Mouse (Mus musculus) bone marrow macrophage, adult 2 months (primary cell): ENCODE results near the gene Cdipt. TPM values are rescaled to one million over a fixed set of nuclear protein-coding genes. Genes with fewer than 3 reads are reported as not detected.

ENCODE experiments used
- H3K27ac ChIP-seq: 2 replicates; pipeline ENCODE4 v1.5.1; 2012; ENCODE audit warnings: low read depth, low read length; ENCODE audit not compliant: insufficient read depth
- H3K4me1 ChIP-seq: 2 replicates; pipeline ENCODE4 v1.6.1; 2012; ENCODE audit warnings: low read length; ENCODE audit not compliant: control insufficient read depth, insufficient read depth
- H3K4me3 ChIP-seq: 2 replicates; pipeline ENCODE4 v1.5.1; 2012; ENCODE audit warnings: mild to moderate bottlenecking, low read length, moderate library complexity; ENCODE audit not compliant: insufficient read depth
- CTCF ChIP-seq: IDR thresholded peaks from 2 replicates; pipeline ENCODE4 v1.5.1; 2012; ENCODE audit warnings: low read depth, mild to moderate bottlenecking, low read length, moderate library complexity
- POLR2A ChIP-seq: IDR thresholded peaks from 2 replicates; pipeline ENCODE4 v1.6.1; 2012; ENCODE audit warnings: mild to moderate bottlenecking, low read depth, low read length, borderline replicate concordance
- polyA plus RNA-seq: library from polyadenylated mRNA; stranded (reverse); fragments of >200 nt; gene quantifications from 2 replicates; pipeline ENCODE4 v1.2.4, GENCODE M21; 2012; ENCODE audit not compliant: missing spikeins, insufficient read depth, insufficient read length

Cdipt gene
- polyA plus RNA-seq, 1 experiment: 112 TPM

- H3K4me3 ChIP-seq: no peak overlapping the region
- H3K4me1 ChIP-seq: peaks cover 67% of the 10 kb centered on the region
- H3K27ac ChIP-seq: no peak overlapping the region
- TF ChIP-seq POLR2A (no peak), CTCF (no peak)
Measured at GRCm38 (mm10) chr7:127012374-127012773, 36.7 kb downstream of the Cdipt start.

- Histone ChIP-seq H3K4me1 (peaks cover 62% of the 10 kb centered on the region), H3K27ac (no peak overlapping the region), H3K4me3 (peak overlapping the region; percentile 95)
- TF ChIP-seq CTCF (no peak), POLR2A (no peak)
Measured at GRCm38 (mm10) chr7:127012845-127013244, 37.1 kb downstream of the Cdipt start.

DNA sequence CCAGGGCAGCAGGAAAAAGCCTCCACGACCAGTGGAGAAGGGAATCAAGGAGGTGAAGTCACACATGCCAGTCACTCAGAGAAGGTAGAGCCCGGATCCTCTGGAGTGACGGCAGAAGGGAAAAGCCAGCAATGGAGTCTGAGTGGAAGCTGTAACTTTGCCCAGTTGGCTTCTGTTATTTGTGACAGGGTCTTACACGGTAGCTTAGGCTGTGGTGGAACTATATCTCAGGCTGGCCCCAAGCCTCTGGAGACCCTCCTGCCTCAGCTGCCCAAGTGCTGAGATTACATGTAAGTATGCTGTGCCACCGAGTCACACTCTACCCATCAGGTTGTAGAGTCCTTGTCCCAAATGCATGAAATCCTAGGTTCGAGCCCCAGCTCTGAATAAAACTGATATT, 37.7 kb downstream of the Cdipt start:
- H3K4me3 ChIP-seq: peak overlapping the region; percentile 95
- H3K27ac ChIP-seq: no peak overlapping the region
- TF ChIP-seq CTCF: no peak
- no peak for TF ChIP-seq POLR2A
- peaks cover 57% of the 10 kb centered on the region for H3K4me1 ChIP-seq

DNA sequence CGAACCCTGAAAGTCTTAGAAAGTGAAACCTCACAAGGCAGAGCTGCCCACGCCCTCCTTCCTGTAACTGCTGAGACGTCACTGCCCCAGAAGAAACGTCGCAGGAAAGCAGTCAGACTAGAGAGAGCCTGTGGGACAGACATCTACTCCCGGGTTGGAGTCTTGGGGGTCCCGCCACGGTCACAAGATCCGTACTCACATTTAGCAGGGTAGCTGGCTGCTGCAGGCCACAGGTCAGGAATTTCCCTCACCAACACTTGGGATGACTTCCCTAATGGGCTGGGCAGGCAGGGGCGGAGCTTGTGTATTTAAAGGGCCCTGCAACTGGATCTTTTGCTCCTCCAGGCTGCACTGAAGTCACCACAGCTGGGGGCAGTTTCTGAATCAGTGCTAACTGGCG, 38.6 kb downstream of the Cdipt start, which contains the start of gene Mvp:
TSS of gene Mvp (minus strand) at position 302 of the 400 bp plus-strand sequence.
- peak within 1 kb of the TSS; percentile 95 for H3K4me3 ChIP-seq
- H3K27ac ChIP-seq: peak within 1 kb of the TSS; percentile 83
- H3K4me1 ChIP-seq: peaks cover 49% of the 10 kb centered on the region
- TF ChIP-seq CTCF (no peak), POLR2A (no peak)

GRCm38 (mm10) chr7:127014993-127015392, 39.3 kb downstream of the Cdipt start:
- no peak overlapping the region for H3K27ac ChIP-seq
- H3K4me3 ChIP-seq: no peak overlapping the region
- H3K4me1 ChIP-seq: peaks cover 43% of the 10 kb centered on the region
- no peak for TF ChIP-seq POLR2A
- no peak for TF ChIP-seq CTCF

DNA sequence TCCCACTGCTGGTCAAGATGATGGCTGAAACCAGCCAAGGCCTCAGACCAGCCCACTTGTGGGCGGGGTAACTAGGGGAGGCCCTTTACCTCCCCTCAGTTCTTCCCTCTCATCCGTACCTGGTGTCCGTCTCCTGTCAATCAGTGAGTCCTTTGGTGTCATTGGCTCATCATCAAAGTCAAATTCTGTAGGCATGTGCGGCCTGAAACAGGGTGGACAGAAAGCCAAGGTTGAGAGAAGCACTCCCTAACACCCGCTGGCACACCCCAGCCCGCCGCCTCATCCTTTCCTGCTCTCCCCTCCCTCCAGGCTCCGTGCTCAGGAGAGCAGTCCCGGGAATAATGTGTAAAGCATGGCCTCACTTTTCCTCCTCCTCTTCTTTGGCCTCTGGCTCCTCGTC, 40.4 kb downstream of the Cdipt start:
- Histone ChIP-seq H3K27ac (peak overlapping the region; percentile 84), H3K4me1 (peaks cover 33% of the 10 kb centered on the region), H3K4me3 (peak overlapping the region; percentile 74)
- TF ChIP-seq CTCF: no peak
- no peak for TF ChIP-seq POLR2A

- Histone ChIP-seq H3K27ac (peak within 1 kb of the TSS; percentile 84), H3K4me3 (peak within 1 kb of the TSS; percentile 74), H3K4me1 (peaks cover 31% of the 10 kb centered on the region)
- TF ChIP-seq POLR2A (no peak), CTCF (no peak)
Measured at GRCm38 (mm10) chr7:127016481-127016485, 40.6 kb downstream of the Cdipt start, which contains the start of gene Pagr1b. TSS of gene Pagr1b (minus strand) at chr7:127016484.

- Histone ChIP-seq H3K27ac (peak overlapping the region; percentile 84), H3K4me3 (peak overlapping the region; percentile 74), H3K4me1 (peaks cover 29% of the 10 kb centered on the region)
- TF ChIP-seq CTCF (no peak), POLR2A (no peak)
Measured at GRCm38 (mm10) chr7:127016486-127016938, 40.8 kb downstream of the Cdipt start.

DNA sequence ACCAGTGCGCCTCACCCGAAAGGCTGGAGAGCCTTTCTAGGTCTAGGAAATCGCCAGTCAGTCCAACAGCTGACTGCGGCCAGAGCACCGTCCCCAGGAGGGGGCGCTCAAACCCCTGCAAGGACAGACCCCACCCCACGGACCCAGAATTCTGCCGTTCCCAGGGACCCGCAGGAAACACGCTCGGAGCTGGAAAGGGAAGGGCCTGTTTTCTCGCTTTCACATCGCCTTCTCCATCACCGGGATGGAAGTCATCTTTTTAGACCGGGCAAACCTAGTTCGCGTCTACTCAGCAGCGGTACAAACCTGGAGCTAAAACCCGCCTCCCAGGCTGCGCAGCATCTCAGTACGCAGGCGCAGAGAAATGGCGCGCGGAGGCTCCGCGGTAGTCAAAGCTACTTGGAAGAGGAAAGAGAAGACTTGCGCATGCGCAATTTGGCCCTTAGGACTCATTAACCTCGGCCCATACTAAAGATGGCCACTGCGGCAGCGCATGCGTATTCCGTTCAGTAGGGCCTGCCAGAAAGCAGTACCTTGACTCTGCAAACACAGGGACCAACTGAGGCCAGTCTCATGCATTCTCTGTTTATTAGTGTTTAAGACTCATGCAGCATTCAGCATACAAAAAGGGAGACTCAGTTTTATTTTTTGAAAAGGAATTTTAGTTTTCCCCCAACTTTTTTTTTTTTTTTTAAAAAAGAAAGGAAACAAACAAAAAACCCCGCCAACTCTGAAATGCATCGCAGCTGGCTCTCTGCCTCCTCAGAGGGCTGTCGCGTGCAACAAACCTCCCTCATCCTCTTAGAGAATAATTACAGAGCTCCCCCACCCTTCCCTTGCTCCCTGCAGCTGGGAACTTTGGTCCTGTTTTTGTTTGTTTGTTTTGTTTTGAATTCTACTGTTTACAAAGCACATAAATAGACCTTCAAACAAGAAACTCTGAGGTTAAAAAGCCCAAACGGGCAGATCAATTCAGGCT, 41.5 kb downstream of the Cdipt start, which contains the start of gene Pagr1a:
TSS of gene Pagr1a (minus strand) at position 382 of the 979 bp plus-strand sequence.
- TF ChIP-seq POLR2A (no peak), CTCF (peak; percentile 99)
- Histone ChIP-seq H3K27ac (peak within 1 kb of the TSS; percentile 84), H3K4me3 (peak within 1 kb of the TSS; percentile 74), H3K4me1 (peaks cover 27% of the 10 kb centered on the region)

DNA sequence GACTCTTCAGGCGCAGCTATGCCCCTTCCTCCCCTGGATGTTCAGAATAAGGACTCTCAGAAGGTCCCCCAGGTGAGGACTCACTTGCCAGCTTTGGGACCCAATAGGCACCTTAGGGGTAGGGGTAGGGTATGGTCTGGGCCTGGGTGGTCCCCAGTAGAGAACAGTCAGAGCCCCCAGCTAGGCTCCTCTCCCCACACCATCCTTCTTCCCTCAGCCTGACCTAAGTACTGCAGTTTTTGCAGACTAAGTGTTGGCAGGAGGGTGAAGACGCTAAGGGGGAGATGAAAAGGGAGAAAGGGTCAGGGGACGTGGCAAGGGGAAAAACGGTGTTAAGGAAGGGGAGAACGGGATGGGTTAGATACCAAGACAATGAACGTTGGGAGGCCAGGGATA, 42.2 kb downstream of the Cdipt start:
- TF ChIP-seq CTCF (no peak), POLR2A (no peak)
- H3K27ac ChIP-seq: no peak overlapping the region
- H3K4me3 ChIP-seq: no peak overlapping the region
- peaks cover 27% of the 10 kb centered on the region for H3K4me1 ChIP-seq
